Mouse (Mus musculus) kidney, adult 2 months (tissue): ENCODE data around the gene Eif4a1.

Source experiments
- CTCF ChIP-seq: fragments of 200-500 bp; conservative IDR thresholded peaks from 2 replicates; pipeline ENCODE4 v1.5.1; 2011; ENCODE audit warnings: low read depth, mild to moderate bottlenecking, control low read depth, low read length, moderate library complexity, mixed read lengths; ENCODE audit not compliant: insufficient read depth, insufficient read length
- POLR2A ChIP-seq: fragments of 200-500 bp; IDR thresholded peaks from one replicate; pipeline ENCODE4 v1.6.1; 2011; ENCODE audit warnings: low read depth, low read length, control low read depth

GRCm38 (mm10) chr11:69720852-69721251 lies 48.6 kb upstream of the Eif4a1 start:
- TF ChIP-seq CTCF = no peak
- no peak for TF ChIP-seq POLR2A
